Mouse (Mus musculus) granulocyte monocyte progenitor cell, adult 5-6 weeks (primary cell): Measurements from ENCODE around the gene Med15. TPM values are rescaled to one million over a fixed set of nuclear protein-coding genes. Genes with fewer than 3 reads are reported as not detected.

Experiments
- ATAC-seq: replicated peaks from 2 replicates; pipeline ENCODE4 v1.8.0; 2016; ENCODE audit warnings: mild to moderate bottlenecking, moderate TSS enrichment, inconsistent platforms; ENCODE audit not compliant: poor library complexity, severe bottlenecking
- total RNA-seq, 2 experiments: library from RNA; stranded (forward) in 1 of 2; stranded (reverse) in 1 of 2; fragments of 200-712, 200-1000 nt in 1 of 2; fragments of >200 nt in 1 of 2; fragmentation: Nextera tagmentation in 1 of 2; gene quantifications; 2 replicates each; pipeline ENCODE4 v1.2.3; 2014 to 2017

Gene Med15
- total RNA-seq, 2 experiments from 2014 or later: 23.7 to 61.7 TPM

GRCm38 (mm10) chr16:17733646-17734045, 955 bp upstream of the Med15 start:
- ATAC-seq: no peak

- no peak for ATAC-seq
These were observed 260 bp downstream of the Med15 start for GRCm38 (mm10) chr16:17732431-17732830.

GRCm38 (mm10) chr16:17732021-17732420, 670 bp downstream of the Med15 start:
- no peak for ATAC-seq

- no peak for ATAC-seq
These were observed 2.7 kb downstream of the Med15 start for GRCm38 (mm10) chr16:17729974-17730373.

- ATAC-seq: peak; percentile 80
These were observed 5.4 kb downstream of the Med15 start for GRCm38 (mm10) chr16:17727179-17727861.

GRCm38 (mm10) chr16:17724448-17724847, 8.2 kb downstream of the Med15 start:
- ATAC-seq: 0 out of 2 replicates have a peak, but pooled peaks have one; percentile 9

- ATAC-seq: no peak
These were observed 9.4 kb downstream of the Med15 start for GRCm38 (mm10) chr16:17723325-17723626.

GRCm38 (mm10) chr16:17722461-17723324, 10.0 kb downstream of the Med15 start:
- ATAC-seq: peak; percentile 87

GRCm38 (mm10) chr16:17721822-17722460, 10.8 kb downstream of the Med15 start:
- ATAC-seq: no peak

- peak; percentile 73 for ATAC-seq
These were observed 11.4 kb downstream of the Med15 start for GRCm38 (mm10) chr16:17721114-17721808.

GRCm38 (mm10) chr16:17717791-17718190, 14.9 kb downstream of the Med15 start:
- no peak for ATAC-seq

- ATAC-seq: no peak
These were observed 25.1 kb downstream of the Med15 start for GRCm38 (mm10) chr16:17707541-17707940.

- ATAC-seq: no peak
These were observed 31.7 kb downstream of the Med15 start for GRCm38 (mm10) chr16:17701043-17701405.

- ATAC-seq: no peak
These were observed 32.2 kb downstream of the Med15 start for GRCm38 (mm10) chr16:17700386-17701042.

- ATAC-seq: no peak
These were observed 37.8 kb downstream of the Med15 start for GRCm38 (mm10) chr16:17694860-17695259.

- no peak for ATAC-seq
These were observed 62.8 kb downstream of the Med15 start for GRCm38 (mm10) chr16:17669886-17670285.

- ATAC-seq: no peak
These were observed 67.1 kb downstream of the Med15 start for GRCm38 (mm10) chr16:17665568-17665967.

GRCm38 (mm10) chr16:17656212-17656871, 76.3 kb downstream of the Med15 start:
- no peak for ATAC-seq

- no peak for ATAC-seq
These were observed 78.4 kb downstream of the Med15 start for GRCm38 (mm10) chr16:17654188-17654795.
